Mouse (Mus musculus): ENCODE data around the gene Lpp. TPM values are rescaled to one million over a fixed set of nuclear protein-coding genes. Genes with fewer than 3 reads are reported as not detected.

The Lpp gene
- total RNA-seq, 2 experiments from 2014 or later = 17.7 to 18.0 TPM

GRCm38 (mm10) chr16:24467544-24468290 lies 74.4 kb downstream of the Lpp start:
- TF ChIP-seq CTCF (IDR thresholded peaks at IDR 0.05) = no peak
- Histone ChIP-seq H3K27ac (no peak overlapping the region), H3K4me3 (no peak overlapping the region)
- no peak for DNase-seq
- intact Hi-C loops (cut with DNase I) = no loop called here

- intact Hi-C loops (cut with DNase I) = no loop called here
- TF ChIP-seq CTCF (IDR thresholded peaks at IDR 0.05) = no peak
- DNase-seq = no peak
- Histone ChIP-seq H3K27ac (no peak overlapping the region), H3K4me3 (no peak overlapping the region)
Measured at GRCm38 (mm10) chr16:24469313-24469712, 76.0 kb downstream of the Lpp start.

- DNase-seq = no peak
- Histone ChIP-seq H3K27ac (peak overlapping the region; percentile 43; the same call in 1 of the 2 replicates), H3K4me3 (no peak overlapping the region)
- intact Hi-C loops (cut with DNase I) = no loop called here
- TF ChIP-seq CTCF (IDR thresholded peaks at IDR 0.05) = no peak
Measured at GRCm38 (mm10) chr16:24470601-24471000, 77.3 kb downstream of the Lpp start.

- DNase-seq = no peak
- no peak for TF ChIP-seq CTCF (IDR thresholded peaks at IDR 0.05)
- no peak overlapping the region for H3K4me3 ChIP-seq
- intact Hi-C loops (cut with DNase I) = no loop called here
- peak overlapping the region; percentile 43; the same call in 1 of the 2 replicates for H3K27ac ChIP-seq
Measured at GRCm38 (mm10) chr16:24471029-24471428, 77.7 kb downstream of the Lpp start.

GRCm38 (mm10) chr16:24471801-24472200 lies 78.5 kb downstream of the Lpp start:
- no peak for DNase-seq
- Histone ChIP-seq H3K27ac (0 out of 2 replicates have a peak overlapping the region, but pooled peaks have one; percentile 16), H3K4me3 (no peak overlapping the region)
- TF ChIP-seq CTCF (IDR thresholded peaks at IDR 0.05) = no peak
- intact Hi-C loops (cut with DNase I) = no loop called here

- intact Hi-C loops (cut with DNase I) = loop anchor here (2.0 kb wide), 1 partner anchor 19 kb away; no protein-coding TSS in a partner anchor
- TF ChIP-seq CTCF (IDR thresholded peaks at IDR 0.05) = no peak
- Histone ChIP-seq H3K27ac (peak overlapping the region; percentile 46; the same call in 1 of the 2 replicates), H3K4me3 (no peak overlapping the region)
- DNase-seq = no peak
Measured at GRCm38 (mm10) chr16:24473966-24474365, 80.7 kb downstream of the Lpp start.

- DNase-seq = no peak
- Histone ChIP-seq H3K4me3 (no peak overlapping the region), H3K27ac (peak overlapping the region; percentile 12; the same call in 1 of the 2 replicates)
- no peak for TF ChIP-seq CTCF (IDR thresholded peaks at IDR 0.05)
- intact Hi-C loops (cut with DNase I) = loop anchor here (2.0 kb wide), 1 partner anchor 20 kb away; no protein-coding TSS in a partner anchor
Measured at GRCm38 (mm10) chr16:24474781-24475180, 81.5 kb downstream of the Lpp start.

- no peak for DNase-seq
- Histone ChIP-seq H3K27ac (peak overlapping the region; percentile 88), H3K4me3 (no peak overlapping the region)
- intact Hi-C loops (cut with DNase I) = loop anchor here (2.0 kb wide), 1 partner anchor 21 kb away; no protein-coding TSS in a partner anchor
- TF ChIP-seq CTCF (IDR thresholded peaks at IDR 0.05) = no peak
Measured at GRCm38 (mm10) chr16:24475305-24475947, 82.1 kb downstream of the Lpp start.

- no peak for TF ChIP-seq CTCF (IDR thresholded peaks at IDR 0.05)
- Histone ChIP-seq H3K27ac (peak overlapping the region; percentile 88), H3K4me3 (peak overlapping the region; percentile 38)
- intact Hi-C loops (cut with DNase I) = no loop called here
- peak; percentile 34 for DNase-seq
Measured at GRCm38 (mm10) chr16:24476911-24477401, 83.6 kb downstream of the Lpp start.

GRCm38 (mm10) chr16:24478006-24478405 lies 84.7 kb downstream of the Lpp start:
- intact Hi-C loops (cut with DNase I) = no loop called here
- no peak for TF ChIP-seq CTCF (IDR thresholded peaks at IDR 0.05)
- no peak overlapping the region for H3K4me3 ChIP-seq
- no peak for DNase-seq
- peak overlapping the region; percentile 88 for H3K27ac ChIP-seq

GRCm38 (mm10) chr16:24478851-24479250 lies 85.5 kb downstream of the Lpp start:
- TF ChIP-seq CTCF (IDR thresholded peaks at IDR 0.05) = no peak
- no peak for DNase-seq
- intact Hi-C loops (cut with DNase I) = no loop called here
- Histone ChIP-seq H3K27ac (no peak overlapping the region), H3K4me3 (no peak overlapping the region)

GRCm38 (mm10) chr16:24482648-24483047 lies 89.3 kb downstream of the Lpp start:
- DNase-seq = peak; percentile 24
- TF ChIP-seq CTCF (IDR thresholded peaks at IDR 0.05) = no peak
- intact Hi-C loops (cut with DNase I) = loop anchor here (1.0 to 10.0 kb wide), 6 partner anchors 80 to 500 kb away; no protein-coding TSS in a partner anchor
- H3K4me3 ChIP-seq = peak overlapping the region; percentile 65
- H3K27ac ChIP-seq = peak overlapping the region; percentile 95
